Mouse (Mus musculus) adrenal gland, adult 18-20 months (tissue): ENCODE data around the gene Itgb3bp. TPM values are rescaled to one million over a fixed set of nuclear protein-coding genes. Genes with fewer than 3 reads are reported as not detected.
A peak's percentile ranks its signal among the peaks of the same experiment; 100 is the strongest.

Experiments
- DNase-seq, 2 experiments: peaks; one replicate each; pipeline ENCODE4 v3.0.0; 2021 to 2022; ENCODE audit warnings: low spot score in 2 of 2
- total RNA-seq, 2 experiments: library from RNA; stranded (reverse); gene quantifications; 1 replicate in 1 of 2; 2 replicates in 1 of 2; pipeline ENCODE4 v1.2.3; 2021

The Itgb3bp gene
- total RNA-seq, 2 experiments from 2014 or later: 4.9 to 5.9 TPM

GRCm38 (mm10) chr4:99936278-99936677 lies 6.7 kb upstream of the Itgb3bp start:
- DNase-seq: no peak

DNA sequence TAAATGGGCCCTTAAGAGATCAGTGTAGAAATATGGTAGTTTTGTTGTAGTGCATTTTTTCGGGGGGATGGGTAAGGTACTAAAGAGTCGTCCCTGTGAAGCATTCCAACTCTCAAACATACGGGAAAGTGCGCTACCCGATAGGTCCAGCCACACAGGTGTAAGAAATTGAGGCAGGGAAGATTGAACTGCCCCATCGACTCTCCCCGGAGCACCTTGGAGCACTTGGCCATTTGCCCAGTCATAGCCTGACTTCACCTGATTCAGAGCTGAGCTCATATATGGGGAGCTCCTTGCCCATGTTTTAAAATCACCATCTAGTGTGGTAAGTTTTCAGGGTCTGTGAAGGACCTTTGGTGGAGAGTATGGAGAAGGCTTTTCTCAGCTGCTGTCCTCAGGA lies 5.2 kb upstream of the Itgb3bp start:
- no peak for DNase-seq

DNA sequence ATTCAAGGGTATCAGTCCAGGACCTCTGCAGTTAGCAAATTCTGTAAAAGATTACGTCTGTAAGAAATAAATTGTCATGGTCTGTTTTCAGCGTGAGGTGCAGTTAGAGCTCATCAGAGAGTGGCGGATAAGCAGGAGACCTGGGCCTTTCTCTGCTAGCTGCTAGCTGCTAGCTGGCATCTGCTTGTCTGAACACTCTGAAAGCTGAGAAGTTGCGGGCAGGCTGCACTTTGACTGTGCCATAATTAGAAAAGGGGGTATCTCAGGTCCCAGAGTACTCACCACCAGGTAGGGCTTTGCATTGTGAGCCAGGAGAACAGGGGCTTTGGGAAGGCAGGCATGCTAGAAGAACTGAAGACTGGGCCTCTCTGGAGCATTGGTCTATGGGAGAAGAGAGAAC lies 2.2 kb upstream of the Itgb3bp start:
- DNase-seq: no peak

- no peak for DNase-seq
Measured at GRCm38 (mm10) chr4:99931240-99931580, 1.6 kb upstream of the Itgb3bp start.

DNA sequence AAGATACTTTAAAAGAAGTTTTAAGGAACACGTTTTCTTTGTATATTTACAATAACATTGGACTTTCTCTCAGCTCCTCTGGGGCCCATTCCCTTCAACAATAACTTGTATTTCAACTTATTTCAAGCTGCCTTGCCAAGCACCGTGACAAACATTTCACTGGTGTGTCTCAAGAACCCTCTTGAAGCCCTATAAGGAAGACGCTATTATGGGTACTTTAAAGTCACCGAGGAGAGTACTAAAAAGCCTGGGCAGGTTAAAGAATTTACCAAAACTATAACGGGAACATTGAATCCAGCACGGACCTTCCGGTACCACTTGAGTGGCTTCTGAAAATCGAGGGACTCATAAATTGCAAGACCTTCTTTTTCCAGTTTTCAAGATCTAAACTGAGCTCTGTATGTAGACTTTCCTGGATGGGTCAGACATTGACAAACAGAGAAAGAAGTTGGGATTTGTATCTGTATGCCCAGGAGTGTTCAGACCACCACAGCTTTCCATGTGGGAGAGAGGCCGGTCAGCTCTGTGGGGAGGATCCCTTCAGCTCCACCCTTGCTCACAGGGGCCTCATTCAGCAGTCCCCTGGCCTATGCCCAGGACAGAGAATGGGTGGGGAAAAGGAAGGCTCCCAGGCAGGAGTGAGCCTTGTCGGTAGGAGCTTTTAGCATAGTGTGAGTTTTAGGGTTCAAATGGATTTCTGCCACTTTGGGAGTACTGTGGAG lies 1.1 kb upstream of the Itgb3bp start:
- no peak for DNase-seq

DNA sequence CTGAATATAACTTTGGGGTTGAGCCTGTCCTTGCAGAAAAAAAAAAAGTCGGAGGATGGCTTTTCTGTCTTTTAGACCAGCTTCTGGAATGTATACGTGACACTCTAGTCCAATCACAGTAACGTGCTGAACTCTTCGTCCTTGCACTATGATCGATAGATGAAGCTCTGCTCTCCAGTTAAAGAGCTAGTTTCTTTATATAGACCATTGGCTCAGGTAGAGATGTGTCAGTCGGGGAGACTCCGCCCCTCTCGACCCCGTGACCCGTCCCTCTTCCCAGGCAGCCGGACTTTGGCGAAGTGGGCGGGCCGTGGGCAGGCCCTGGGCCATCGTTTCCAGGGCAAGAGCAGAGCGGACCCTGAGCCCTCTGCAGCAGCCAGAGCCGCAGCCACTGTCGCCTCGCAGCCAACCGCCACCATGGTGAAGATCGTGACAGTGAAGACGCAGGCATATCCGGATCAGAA lies 432 bp downstream of the Itgb3bp start, which contains the start of gene Pgm1:
Pgm1 (plus strand) TSS at position 266 of the 464 bp plus-strand sequence.
- peak in 1 of 2 experiments; percentile 82 for DNase-seq

- no peak for DNase-seq
Measured at GRCm38 (mm10) chr4:99928521-99928920, 1.1 kb downstream of the Itgb3bp start.

DNA sequence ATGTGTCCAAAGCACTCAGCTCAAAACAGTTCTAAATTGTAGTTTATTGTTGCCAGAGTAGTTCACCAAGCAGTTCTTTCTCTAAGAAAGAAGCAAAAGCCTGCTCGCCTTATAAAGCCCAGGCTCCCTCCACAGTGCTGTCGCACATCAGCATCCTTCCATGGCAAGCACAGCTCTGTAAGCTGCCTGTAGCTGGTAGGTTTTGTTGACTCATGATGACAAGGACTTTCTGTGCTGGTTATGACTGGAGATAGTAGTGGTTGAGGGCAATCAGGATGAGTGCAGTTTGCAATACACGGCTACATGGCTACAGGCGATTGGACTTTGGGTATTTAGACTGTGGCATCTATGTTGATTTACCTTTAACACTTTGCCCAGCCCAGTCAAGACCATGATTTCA lies 3.2 kb downstream of the Itgb3bp start:
- no peak for DNase-seq

GRCm38 (mm10) chr4:99913894-99914451 lies 15.6 kb downstream of the Itgb3bp start:
- DNase-seq: no peak

DNA sequence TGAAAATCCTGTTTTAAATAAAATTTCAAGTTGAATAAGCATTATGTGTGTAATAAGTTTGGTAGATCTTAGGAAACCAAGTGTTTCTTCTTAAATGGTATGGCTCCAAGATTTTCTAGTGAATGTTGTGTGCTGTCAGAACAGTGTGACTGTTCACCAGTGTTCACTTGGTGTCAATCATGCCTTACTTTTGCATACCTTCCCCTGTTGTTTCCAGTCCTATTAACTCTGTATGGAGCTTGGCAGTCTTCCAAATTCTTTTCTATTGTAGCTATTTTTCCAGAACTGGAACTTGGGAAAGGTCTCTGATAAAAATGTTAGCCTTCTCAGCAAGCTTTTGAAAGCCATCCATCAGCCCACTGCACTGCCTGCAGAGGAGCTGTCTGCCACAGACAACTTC lies 47.2 kb downstream of the Itgb3bp start:
- DNase-seq: no peak

- peak in 1 of 2 experiments; percentile 8 for DNase-seq
Measured at GRCm38 (mm10) chr4:99881882-99882281, 47.7 kb downstream of the Itgb3bp start.

- DNase-seq: peak; percentile 70 to 76
Measured at GRCm38 (mm10) chr4:99829094-99830073, 100.2 kb downstream of the Itgb3bp start, which contains the start of gene Efcab7. Efcab7 (plus strand) TSS chr4:99829198.

DNA sequence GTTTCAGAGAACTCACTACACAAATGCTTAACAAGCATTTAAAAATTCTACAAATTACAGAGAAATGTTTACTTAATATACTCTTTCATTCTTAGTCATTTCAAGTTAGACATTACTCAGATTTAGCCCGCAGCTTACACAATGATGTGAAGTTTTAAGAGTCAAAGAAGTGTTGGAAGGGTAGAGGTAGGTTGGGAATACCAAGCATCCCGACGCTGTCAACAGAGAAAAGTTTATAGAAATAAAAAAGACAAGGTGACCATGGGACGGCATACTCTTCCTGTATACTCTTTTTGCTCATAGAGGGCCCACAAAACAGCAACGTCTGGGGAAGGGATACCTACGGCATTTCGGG lies 100.9 kb downstream of the Itgb3bp start:
- DNase-seq: no peak

GRCm38 (mm10) chr4:99828337-99828736 lies 101.3 kb downstream of the Itgb3bp start:
- no peak for DNase-seq

GRCm38 (mm10) chr4:99816697-99817460 lies 112.7 kb downstream of the Itgb3bp start:
- no peak for DNase-seq

GRCm38 (mm10) chr4:99792365-99792764 lies 137.2 kb downstream of the Itgb3bp start:
- DNase-seq: no peak

GRCm38 (mm10) chr4:99773041-99773440 lies 156.6 kb downstream of the Itgb3bp start:
- no peak for DNase-seq

DNA sequence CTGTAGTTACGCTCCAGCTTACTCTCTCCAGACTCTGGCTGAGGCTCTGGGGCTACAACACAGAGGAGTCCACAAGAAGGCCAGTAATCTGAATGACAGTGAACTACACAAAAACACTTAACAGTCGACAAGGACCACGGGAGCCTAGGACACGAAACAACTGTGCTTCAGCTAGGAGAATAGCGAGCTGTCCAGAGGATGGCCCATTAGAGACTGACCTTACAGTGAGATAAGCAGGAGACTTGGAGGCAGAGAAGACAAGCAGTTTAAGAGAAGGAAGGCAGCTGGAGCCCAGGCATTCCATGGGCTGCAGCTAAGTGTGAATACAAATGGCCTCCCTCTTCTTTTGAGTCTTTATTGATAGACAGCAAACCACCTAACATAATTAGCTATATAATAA lies 159.1 kb downstream of the Itgb3bp start:
- DNase-seq: no peak

GRCm38 (mm10) chr4:99766753-99767152 lies 162.9 kb downstream of the Itgb3bp start:
- DNase-seq: no peak

GRCm38 (mm10) chr4:99766303-99766702 lies 163.3 kb downstream of the Itgb3bp start:
- no peak for DNase-seq

GRCm38 (mm10) chr4:99752426-99752825 lies 177.2 kb downstream of the Itgb3bp start:
- no peak for DNase-seq
